Mouse (Mus musculus) cerebellum, adult 11-12 months (tissue): ENCODE results near the gene Pkn3.

Experiments used
- DNase-seq: peaks from one replicate; pipeline ENCODE4 v3.0.0; 2022

Pkn3 gene

GRCm38 (mm10) chr2:30063791-30064190, 13.7 kb upstream of the Pkn3 start:
- no peak for DNase-seq

GRCm38 (mm10) chr2:30064298-30064697, 13.2 kb upstream of the Pkn3 start:
- no peak for DNase-seq

GRCm38 (mm10) chr2:30066046-30066901, 11.2 kb upstream of the Pkn3 start:
- peak; percentile 98 for DNase-seq

DNA sequence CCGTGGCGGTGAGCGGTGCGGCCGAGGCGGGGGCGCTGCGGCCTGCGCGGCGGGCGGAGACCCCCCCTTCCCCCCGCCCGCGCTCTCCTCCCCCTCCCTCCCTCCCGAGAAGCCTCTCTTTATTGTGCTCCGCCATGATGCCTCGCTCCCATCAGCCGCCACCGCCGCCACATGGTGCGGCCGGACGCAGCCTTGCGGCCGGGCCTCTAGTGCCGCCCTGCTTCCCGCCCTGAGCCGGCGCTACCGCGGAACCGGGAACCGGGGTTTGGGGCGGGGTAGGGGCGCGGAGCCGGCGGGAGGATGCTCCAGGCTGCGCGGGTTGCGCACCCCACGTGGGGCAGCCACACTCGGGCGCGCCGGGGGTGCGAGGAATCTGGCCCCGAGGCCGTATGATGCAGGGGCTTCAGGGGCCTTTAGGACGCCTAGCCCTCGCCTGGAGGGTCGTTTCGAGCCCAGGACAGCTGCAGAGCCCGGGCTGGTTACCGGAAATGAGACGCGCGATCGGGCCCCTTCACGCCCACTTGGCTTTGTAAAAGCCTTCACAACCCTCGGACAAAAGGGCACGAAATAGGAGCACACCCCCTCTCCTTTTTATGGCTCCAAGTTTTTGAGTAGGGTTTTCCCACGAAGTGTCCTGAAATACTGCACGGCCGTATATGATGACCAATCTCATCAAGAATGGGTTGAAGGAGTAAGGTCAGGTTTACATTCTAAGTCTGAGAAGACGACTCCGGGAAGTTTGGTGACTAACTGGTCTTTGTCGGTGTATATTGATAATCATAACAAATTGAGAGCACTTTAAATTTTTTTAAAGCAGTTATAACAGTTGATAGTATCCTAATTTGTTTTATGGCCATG, 10.2 kb upstream of the Pkn3 start:
- peak; percentile 61 for DNase-seq

DNA sequence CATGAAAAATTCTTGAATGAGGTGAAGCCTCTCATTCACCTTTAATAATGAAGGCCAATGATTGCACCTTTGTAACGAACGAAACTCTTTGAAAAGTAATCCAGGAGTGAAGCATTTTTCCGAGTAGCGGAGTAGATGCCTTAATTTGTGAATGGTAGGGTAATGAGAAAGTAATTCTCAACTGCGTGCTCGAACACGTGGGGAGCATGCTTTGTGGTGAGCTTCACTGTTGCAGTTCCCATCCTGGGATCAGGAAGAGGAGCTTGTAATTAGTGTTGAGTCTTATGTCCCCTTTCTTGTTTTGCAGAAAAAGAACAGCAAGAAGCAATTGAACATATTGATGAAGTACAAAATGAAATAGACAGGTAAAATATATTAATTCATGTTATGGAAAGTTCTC, 9.5 kb upstream of the Pkn3 start:
- no peak for DNase-seq

DNA sequence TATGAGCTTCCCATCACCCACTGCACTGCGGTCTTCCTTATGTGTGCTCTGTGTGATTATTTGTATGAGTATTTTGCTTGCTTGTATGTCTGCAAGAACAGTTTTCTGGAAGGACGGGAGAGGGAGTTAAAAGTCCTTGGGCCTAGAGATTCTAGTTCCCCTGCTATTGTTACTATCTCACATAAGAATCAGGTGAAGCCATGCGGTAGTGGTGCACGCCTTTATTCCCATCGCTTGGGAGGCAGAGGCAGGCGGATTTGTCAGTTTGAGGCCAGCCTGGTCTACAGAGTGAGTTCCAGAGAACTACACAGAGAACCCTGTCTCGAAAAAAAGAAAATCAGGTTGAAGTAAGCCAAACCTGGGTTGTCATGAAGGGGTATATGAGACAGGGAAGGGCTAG, 4.6 kb upstream of the Pkn3 start:
- DNase-seq, result no peak

DNA sequence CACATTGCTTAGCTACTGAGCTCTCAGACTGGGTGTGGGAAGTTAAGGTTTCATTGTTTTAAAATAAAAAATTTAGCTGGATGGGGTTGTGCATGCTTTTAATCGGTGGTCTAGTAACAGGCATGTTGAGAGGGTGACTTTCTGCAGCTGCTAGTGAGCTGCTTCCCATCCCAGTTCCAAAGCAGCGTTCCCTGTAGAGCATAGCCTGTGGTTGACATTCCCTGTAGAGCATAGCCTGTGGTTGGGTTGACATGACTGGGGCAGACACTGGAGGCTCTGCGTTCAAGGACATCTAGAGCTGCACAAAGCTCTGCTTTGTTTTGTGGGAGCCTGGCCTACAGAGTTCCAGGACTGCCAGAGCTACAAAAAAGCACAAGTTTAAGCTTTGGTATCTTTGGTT, 4.2 kb upstream of the Pkn3 start:
- no peak for DNase-seq

- no peak for DNase-seq
These were observed 1.9 kb upstream of the Pkn3 start for GRCm38 (mm10) chr2:30075625-30076024.

GRCm38 (mm10) chr2:30076439-30076838, 1.0 kb upstream of the Pkn3 start:
- no peak for DNase-seq

- DNase-seq, result no peak
These were observed 525 bp upstream of the Pkn3 start for GRCm38 (mm10) chr2:30076959-30077358.

- DNase-seq, result no peak
These were observed 847 bp downstream of the Pkn3 start for GRCm38 (mm10) chr2:30078349-30078712.

DNA sequence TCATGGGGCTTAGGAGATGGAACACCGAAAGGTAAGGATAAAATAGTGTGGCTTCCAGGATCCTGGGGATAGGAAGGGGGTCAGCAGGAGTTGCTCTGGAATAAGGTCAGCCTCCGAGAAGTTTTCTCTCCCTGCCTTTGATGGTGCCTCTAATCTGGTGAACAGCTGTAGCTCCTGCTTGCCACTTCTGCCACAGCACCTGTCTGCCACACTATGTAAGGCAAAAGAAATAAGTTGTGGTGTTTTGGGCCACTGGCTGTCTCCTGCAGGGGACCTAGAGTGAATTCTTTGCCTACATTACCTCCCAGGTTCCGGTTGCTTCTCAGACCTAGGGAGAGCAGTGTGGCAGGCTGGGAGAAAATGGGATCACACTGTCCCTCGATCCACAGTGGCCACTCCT, 1.3 kb downstream of the Pkn3 start:
- DNase-seq, result no peak

- no peak for DNase-seq
These were observed 2.8 kb downstream of the Pkn3 start for GRCm38 (mm10) chr2:30080181-30080800.

DNA sequence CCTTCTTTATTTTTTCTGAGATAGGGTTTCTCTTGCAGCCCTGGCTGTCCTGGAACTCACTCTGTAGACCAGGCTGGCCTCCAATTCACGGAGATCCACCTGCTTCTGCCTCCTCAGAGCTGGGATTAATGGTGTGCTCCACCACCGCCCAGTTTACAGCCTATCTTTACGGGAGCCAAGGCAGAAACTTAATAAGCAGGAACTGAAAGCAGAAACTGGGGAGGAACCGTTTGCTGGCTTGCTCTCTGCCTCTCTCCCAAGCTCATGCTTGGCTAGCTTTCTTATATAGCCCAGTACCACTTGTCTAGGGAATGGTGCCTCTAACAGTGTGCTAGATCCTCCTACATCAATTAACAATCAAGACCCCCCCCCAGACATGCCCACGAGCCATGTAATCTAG, 6.6 kb downstream of the Pkn3 start:
- DNase-seq, result no peak

GRCm38 (mm10) chr2:30084632-30085031, 7.1 kb downstream of the Pkn3 start:
- no peak for DNase-seq

DNA sequence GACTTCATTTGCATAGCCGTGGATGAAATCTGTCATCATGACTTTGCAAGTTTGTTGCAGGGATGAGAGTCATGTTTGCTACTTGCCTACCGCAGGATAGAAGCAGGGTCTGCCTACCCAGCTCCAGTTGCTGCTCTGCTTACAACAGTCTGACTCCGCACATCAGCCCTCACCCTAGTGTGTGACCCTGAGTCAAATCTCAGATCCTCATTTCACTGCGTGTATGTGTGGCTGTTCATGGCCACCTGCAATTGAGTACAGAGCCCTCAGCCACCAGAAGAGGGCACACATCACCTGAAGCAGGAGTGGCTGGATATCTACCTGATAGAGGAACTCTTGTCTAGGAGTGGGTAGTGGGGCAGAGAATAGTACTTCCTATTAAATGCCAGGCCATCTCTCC, 9.8 kb downstream of the Pkn3 start:
- DNase-seq, result no peak

GRCm38 (mm10) chr2:30091521-30091920, 14.0 kb downstream of the Pkn3 start:
- DNase-seq, result no peak

GRCm38 (mm10) chr2:30092280-30092918, 14.9 kb downstream of the Pkn3 start:
- peak; percentile 33 for DNase-seq

GRCm38 (mm10) chr2:30093471-30094207, 16.2 kb downstream of the Pkn3 start, which contains the start of gene Zdhhc12:
Zdhhc12 (minus strand) TSS chr2:30093648.
- DNase-seq, result peak; percentile 95

DNA sequence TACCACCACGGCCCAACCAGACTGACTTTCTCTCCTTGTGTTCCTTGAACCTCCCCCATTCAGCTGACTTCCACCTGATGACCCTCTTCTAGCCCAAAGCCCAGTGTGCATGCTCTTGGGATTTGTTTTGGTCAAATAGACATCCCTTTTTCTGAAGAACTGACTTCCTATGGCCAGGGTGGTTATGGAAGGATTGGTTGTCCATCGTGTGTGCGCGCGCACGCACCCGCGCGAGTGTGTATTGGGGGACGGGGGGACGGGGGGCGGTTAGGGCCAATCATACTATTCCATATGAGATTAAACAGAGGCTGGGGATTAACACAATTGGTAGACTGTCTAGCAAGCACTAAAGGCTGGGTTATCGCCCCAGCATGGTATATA, 16.7 kb downstream of the Pkn3 start:
- DNase-seq, result no peak

GRCm38 (mm10) chr2:30095882-30096527, 18.5 kb downstream of the Pkn3 start:
- DNase-seq, result no peak

GRCm38 (mm10) chr2:30100214-30100613, 22.7 kb downstream of the Pkn3 start:
- DNase-seq, result no peak
